Mouse (Mus musculus) gonadal fat pad, adult 2 months (tissue): ENCODE measurements at regions not wholly inside any gene's neighbourhood (a gene's known extent, or its start where the extent isn't known, plus 50 kb on each side); places are given as distances from the start of the nearest gene placed in this dataset.

ENCODE experiments used
- DNase-seq: peaks from one replicate; pipeline ENCODE4 v3.0.0-alpha.2; 2012; ENCODE audit warnings: low read depth

- no peak for DNase-seq
Measured at GRCm38 (mm10) chr15:87229951-87230350, 314.1 kb upstream of the Fam19a5 start.

GRCm38 (mm10) chr15:87236096-87236495 lies 308.0 kb upstream of the Fam19a5 start:
- no peak for DNase-seq

GRCm38 (mm10) chr15:87239057-87239456 lies 305.0 kb upstream of the Fam19a5 start:
- no peak for DNase-seq

- DNase-seq, result no peak
Measured at GRCm38 (mm10) chr15:87261497-87261896, 282.6 kb upstream of the Fam19a5 start.

- no peak for DNase-seq
Measured at GRCm38 (mm10) chr15:87264906-87265305, 279.2 kb upstream of the Fam19a5 start.

DNA sequence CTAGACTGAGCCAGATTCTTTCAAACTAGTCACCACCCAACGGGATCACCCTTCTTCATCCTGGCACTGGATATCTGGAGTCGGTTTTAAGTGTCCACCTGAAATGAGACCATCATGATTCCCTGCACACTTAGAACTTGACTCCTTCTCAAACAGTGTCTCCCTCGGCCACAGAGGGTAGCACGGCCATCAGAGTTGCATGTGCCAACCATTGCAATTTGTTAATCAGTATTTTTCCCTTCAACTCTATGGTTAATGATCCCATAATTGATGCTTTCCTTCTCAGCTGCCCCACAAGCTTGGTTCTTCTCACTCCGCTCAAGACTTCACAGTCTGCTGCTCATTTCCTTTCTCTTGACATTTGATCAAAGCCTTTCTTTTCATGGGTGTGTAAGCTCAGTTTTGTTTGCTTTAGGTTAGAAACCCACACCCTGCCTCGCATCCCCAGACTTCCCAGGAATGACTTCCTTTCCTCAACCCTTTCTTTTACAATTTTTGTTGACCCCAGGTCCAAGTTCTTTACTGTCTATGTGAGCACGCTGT lies 253.0 kb upstream of the Fam19a5 start:
- no peak for DNase-seq

DNA sequence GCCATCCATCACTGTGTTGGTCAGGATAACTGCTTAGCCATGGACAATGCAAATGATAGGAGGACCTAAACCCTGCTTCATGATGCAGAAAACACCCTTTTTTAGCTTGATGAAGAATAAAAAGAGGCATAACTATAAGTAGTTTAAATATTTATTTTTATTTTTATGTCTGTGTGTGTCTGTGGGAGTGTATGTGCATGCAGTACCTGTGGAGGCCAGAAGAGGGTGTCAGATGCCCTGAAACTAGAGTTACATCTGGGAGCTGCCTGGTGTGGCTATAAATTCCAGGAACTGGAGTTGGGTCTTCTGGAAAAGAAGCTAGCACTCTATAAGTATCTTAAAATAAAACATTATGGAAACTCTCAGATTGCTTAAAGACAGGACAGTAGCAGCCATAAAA lies 224.2 kb upstream of the Fam19a5 start:
- no peak for DNase-seq

- no peak for DNase-seq
Measured at GRCm38 (mm10) chr15:87321067-87321985, 222.8 kb upstream of the Fam19a5 start.

DNA sequence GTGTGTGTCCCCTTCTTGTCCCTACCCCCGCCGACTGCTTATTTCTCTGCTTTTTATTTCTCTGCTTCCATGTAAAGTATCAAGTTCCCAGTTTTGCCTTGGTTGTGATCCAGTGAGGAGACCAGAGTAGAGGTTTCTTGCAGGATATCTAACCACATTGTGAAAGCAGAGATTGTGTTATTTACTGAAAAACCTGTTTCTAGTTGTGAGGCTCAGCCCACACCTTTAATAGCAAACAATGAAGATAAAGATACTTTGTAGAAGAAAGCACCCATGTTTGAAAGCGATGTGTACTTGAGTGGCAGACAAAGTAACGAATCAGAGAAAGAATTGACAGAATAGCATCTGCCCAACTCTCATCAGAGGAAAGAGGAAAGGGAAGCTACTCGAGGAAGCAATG lies 218.7 kb upstream of the Fam19a5 start:
- no peak for DNase-seq

- DNase-seq, result no peak
Measured at GRCm38 (mm10) chr15:87326281-87326680, 217.8 kb upstream of the Fam19a5 start.

DNA sequence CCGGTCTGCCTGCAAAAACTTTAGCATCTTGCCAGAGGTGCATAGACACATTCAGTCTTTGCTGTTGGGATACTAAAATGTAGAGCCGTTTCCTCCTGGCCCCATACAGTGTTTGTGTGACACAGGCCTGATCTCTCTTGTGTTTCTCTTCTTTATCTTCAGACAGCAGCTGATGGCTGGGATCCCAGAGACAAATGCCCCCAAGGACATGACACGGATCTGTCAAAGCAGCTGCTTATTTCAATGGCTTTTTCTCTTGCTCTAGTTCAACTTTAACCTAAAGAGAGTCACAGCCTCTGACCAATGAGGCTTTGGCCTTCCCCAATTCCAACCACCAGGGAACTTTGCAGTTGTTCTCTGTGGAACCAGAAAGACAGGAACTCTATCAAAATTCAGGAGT lies 211.7 kb upstream of the Fam19a5 start:
- DNase-seq, result no peak

GRCm38 (mm10) chr15:87333527-87333926 lies 210.6 kb upstream of the Fam19a5 start:
- DNase-seq, result no peak

GRCm38 (mm10) chr15:87334430-87334829 lies 209.7 kb upstream of the Fam19a5 start:
- no peak for DNase-seq

GRCm38 (mm10) chr15:87335324-87335723 lies 208.8 kb upstream of the Fam19a5 start:
- no peak for DNase-seq

DNA sequence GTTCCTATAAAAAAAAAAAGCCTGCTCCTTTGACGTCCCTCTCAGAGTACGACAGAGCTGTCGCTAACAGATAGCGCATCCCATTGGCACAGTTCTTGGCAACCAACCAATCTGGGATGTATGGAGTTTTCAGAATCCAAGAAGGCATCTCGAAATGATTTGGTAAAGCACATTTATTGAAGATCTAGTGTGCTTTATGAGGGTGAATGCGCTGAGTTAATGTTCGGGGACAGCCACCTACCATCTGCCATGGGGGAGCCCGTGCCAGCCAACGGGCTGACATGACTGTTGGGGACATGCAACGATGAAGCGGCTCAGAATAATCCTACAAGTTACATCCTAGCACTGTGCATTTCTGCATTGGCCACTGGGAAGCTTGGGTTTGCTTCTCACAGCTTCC lies 208.4 kb upstream of the Fam19a5 start:
- no peak for DNase-seq

DNA sequence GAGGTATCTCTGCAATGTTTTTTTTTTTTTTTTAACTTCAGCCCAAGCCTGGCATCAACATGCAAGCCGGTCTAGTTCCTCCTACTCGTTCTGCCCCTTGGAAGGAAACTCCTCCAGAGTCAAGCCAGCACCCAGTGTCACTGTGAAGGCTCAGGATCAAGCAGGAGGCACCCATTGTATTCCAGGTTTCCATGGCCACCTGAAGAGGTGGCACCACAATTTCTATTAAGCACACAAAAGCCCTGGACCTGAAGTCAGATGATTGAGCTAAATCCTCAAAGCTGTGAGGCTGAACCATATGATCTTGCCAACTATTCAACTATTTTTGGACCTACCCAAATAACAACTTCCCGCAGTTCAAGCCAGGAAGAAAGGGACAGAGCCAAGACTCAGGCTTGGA lies 204.2 kb upstream of the Fam19a5 start:
- no peak for DNase-seq

DNA sequence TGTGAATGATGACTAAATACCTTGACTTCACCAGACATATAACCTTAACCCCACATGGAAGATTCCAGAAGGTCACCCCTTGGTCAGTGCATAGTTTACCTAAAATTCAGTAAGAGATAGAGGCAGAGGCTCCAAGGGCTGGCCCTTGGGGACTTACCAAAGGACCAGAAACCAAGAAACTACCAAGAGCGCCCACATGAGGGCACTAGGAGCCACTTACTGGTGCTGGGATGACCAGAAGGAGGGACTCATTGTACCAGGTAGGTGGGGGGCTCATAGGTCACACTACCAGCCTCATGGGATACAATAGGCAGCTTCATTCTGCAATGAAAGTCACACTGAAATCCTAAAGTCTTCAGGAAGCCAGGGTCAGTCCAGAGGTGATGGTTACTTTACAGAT lies 201.4 kb upstream of the Fam19a5 start:
- no peak for DNase-seq

DNA sequence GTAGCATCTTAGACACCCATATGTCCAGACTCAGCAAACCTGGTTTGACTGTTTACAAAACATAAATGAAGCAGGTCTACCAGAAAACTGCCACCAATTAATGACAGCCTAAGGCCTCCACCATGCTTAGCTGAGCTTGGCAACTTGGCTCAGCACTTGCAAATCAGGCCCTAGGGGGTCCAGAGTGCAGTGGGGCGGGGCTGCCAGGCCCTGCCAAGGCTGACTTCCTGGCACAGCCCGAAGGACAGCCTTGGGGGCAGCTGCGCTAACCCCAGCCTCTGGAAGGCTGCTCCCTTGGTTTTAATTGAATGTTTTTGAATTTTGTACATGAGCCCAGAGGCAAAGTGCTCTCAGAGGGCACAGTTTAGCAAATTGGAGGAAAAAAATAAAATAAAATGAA lies 198.3 kb upstream of the Fam19a5 start:
- DNase-seq, result no peak

GRCm38 (mm10) chr15:87349533-87350247 lies 194.4 kb upstream of the Fam19a5 start:
- DNase-seq, result no peak

- no peak for DNase-seq
Measured at GRCm38 (mm10) chr15:87352812-87353211, 191.3 kb upstream of the Fam19a5 start.

DNA sequence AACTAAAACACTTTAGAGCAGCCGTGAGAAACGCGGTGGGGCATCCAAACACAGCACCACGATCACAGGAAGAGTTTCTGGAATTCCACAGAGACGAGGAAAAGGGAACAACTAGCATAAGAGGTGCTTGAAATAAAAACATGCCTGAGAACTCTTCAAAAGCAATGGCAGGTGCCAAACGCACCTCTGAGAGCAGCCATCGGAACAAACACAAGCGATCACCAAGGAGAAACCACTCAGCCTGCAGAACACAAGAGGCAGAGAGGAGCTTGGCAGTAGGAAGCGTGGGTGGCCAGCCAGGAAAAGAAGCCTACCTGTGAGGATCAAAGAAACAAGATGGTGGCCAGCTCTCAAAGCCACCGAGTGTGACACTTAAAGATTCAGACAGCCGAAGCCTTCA lies 190.2 kb upstream of the Fam19a5 start:
- no peak for DNase-seq

DNA sequence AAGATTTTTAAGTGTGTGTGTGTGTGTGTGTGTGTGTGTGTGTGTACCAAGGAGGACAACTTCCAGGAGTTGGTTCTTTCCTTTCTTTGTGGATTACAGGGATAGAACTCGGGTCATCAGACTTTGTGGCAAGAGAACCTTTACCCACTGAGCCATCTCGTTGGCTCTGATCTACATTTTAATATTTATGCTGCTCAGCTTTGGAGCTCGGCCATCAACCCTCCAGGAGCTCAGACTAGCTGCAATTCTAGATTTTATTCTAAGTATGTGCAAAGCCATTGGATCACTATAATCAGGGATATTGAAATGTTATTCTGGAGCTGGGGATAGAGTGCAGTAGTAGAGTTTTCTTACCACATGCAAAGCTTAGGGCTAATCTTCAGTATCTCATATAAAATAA lies 183.6 kb upstream of the Fam19a5 start:
- DNase-seq, result no peak
